Mouse (Mus musculus) embryo, embryonic 10.5 days (tissue): ENCODE data around the gene Abca17.
A peak's percentile ranks its signal among the peaks of the same experiment; 100 is the strongest.

ENCODE experiments used
- DNase-seq: peaks from one replicate; pipeline ENCODE4 v3.0.0-alpha.2; 2015; ENCODE audit warnings: low spot score

Gene Abca17

DNA sequence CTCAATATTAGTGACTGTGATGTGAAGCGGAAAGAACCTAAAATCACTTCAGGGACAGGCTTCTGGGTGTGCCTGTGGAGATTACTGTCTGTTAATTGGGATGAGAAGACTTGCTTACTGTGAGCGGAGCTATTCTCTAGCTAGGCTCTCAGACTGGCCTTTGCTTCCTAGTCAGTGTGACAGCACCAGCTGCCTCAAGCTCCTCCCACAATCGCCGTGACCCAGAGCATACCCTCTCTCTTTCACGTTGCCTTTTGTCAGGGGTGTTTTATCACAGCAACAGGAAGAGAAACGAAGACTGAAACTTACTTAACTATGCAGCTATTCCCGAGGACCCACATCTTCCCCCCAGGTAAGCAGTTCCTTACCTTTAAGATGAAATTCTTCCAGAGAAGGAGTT lies 4.0 kb downstream of the Abca17 start:
- DNase-seq = no peak

GRCm38 (mm10) chr17:24344672-24345071 lies 6.2 kb downstream of the Abca17 start:
- DNase-seq = no peak

DNA sequence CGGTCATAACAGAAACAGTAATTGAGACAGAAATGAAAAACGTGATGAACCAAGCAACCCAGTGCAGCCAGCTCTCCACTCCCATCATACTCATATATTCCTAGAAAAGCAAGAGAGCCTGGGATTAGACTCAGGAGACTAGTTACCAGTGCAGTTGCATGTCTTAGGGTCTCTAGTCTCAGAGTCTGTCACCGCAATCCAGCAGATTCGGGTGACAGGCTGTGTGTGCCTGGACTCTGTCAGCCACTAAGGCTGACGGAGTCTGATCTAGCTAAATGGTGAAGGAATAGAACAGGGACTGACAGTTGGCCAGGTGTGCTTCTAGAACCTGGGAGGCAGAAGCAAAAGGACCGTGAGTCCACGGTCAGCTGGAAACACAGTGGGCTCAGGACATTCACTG lies 23.2 kb downstream of the Abca17 start:
- DNase-seq = no peak

GRCm38 (mm10) chr17:24325051-24325450 lies 25.8 kb downstream of the Abca17 start:
- DNase-seq = no peak

GRCm38 (mm10) chr17:24320826-24321225 lies 30.0 kb downstream of the Abca17 start:
- no peak for DNase-seq

GRCm38 (mm10) chr17:24307500-24307899 lies 43.4 kb downstream of the Abca17 start:
- DNase-seq = peak; percentile 12

GRCm38 (mm10) chr17:24300651-24301050 lies 50.2 kb downstream of the Abca17 start:
- no peak for DNase-seq

- no peak for DNase-seq
These were observed 61.5 kb downstream of the Abca17 start for GRCm38 (mm10) chr17:24289338-24289737.

- no peak for DNase-seq
These were observed 62.4 kb downstream of the Abca17 start for GRCm38 (mm10) chr17:24288477-24288876.

- no peak for DNase-seq
These were observed 65.2 kb downstream of the Abca17 start for GRCm38 (mm10) chr17:24285680-24286079.

DNA sequence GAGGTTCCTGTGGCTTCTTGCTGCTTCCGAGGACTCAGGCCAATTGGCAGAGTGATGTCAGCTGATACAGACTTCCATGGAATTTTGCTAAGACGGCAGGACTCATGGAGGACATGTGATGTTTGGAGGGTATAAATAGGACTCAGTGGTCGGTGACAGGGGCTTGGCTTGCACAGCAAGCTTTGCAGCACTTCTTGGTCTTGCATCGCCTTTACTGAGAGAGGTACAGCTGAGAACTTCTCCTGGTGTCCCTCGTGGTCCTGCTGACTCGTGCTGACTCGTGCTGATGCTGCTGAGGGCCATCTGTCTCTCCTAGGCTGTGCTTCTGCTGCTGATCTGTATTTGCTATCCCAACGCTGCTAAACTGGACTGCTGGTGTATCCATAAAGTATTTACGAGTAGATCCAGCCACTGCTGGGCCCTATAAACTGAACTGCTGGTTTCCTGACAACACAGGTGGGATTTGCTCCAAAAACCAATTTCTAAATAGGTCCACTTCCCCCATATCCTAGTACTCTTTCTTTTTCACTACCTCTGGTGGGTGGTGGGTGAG lies 67.5 kb downstream of the Abca17 start:
- no peak for DNase-seq

GRCm38 (mm10) chr17:24282637-24283036 lies 68.2 kb downstream of the Abca17 start:
- DNase-seq = peak; percentile 15

DNA sequence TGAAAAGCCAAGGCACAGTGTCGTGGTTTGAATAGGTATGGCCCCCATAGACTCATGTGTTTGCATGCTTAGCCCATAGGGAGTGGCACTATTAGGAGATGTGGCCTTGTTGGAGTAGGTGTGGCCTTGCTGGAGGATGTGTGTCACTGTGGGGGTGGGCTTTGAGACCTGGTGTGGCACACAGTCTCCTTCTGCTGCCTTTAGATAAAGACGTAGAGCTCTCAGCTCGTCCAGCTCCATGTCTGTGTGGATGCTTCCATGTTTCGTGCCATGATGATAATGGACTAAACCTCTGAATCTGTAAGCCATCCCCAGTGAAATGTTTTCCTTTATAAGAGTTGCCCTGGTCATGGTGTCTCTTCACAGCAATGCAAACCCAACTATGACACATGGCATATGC lies 71.0 kb downstream of the Abca17 start:
- no peak for DNase-seq

DNA sequence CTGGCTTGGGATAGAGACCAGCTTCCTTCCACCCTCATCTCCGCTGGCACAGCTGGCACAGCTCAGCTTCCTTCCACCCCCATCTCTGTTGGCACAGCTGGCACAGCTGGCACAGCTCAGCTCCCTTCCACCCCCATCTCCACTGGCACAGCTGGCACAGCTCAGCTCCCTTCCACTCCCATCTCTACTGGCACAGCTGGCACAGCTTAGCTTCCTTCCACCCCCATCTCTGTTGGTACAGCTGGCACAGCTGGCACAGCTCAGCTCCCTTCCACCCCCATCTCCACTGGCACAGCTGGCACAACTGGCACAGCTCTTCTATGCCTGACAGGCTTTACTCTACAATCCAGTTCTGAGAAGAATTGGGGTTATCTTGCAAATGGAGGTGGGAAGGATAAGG lies 83.7 kb downstream of the Abca17 start:
- DNase-seq = no peak

- no peak for DNase-seq
These were observed 86.1 kb downstream of the Abca17 start for GRCm38 (mm10) chr17:24264766-24265165.

- no peak for DNase-seq
These were observed 90.4 kb downstream of the Abca17 start for GRCm38 (mm10) chr17:24260516-24260915.

DNA sequence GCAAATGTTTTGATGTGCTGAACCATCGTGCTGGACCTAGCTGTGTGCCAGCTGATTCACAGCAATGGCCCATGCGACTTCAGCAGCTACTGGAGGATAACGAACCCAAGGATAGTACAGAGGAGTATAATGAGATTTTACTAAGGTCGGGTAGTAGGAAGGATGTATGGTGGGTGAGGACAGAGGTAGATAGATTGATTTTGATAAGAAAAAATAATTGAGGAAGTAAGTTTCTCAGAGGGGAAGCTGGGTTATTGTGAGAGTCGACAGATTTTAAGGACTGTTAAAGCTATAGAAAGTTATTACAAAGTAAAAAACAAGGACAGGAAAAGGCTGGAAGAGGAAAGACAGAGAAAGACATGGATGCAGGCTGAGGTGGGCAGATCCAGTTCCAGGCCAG lies 91.2 kb downstream of the Abca17 start:
- no peak for DNase-seq

GRCm38 (mm10) chr17:24258981-24259380 lies 91.9 kb downstream of the Abca17 start:
- no peak for DNase-seq

DNA sequence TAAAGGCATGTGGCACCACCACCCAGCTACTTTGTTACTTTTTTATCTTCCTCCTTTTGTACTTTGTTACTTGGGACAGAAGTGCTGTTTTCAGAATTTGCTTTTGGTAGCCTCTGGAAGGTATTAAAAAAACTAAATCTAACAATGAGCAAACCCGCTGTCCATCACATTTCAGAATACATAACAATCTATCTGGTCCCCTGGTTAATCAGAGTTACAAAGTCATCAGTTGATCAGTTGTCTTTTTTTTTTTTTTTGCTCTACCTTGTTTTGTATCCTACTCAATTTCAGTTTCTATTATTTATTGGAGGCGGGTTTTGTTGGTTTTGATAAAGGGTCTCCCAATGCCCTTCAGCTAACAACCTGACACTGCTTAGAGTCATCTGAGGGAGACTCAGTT lies 98.5 kb downstream of the Abca17 start:
- no peak for DNase-seq

DNA sequence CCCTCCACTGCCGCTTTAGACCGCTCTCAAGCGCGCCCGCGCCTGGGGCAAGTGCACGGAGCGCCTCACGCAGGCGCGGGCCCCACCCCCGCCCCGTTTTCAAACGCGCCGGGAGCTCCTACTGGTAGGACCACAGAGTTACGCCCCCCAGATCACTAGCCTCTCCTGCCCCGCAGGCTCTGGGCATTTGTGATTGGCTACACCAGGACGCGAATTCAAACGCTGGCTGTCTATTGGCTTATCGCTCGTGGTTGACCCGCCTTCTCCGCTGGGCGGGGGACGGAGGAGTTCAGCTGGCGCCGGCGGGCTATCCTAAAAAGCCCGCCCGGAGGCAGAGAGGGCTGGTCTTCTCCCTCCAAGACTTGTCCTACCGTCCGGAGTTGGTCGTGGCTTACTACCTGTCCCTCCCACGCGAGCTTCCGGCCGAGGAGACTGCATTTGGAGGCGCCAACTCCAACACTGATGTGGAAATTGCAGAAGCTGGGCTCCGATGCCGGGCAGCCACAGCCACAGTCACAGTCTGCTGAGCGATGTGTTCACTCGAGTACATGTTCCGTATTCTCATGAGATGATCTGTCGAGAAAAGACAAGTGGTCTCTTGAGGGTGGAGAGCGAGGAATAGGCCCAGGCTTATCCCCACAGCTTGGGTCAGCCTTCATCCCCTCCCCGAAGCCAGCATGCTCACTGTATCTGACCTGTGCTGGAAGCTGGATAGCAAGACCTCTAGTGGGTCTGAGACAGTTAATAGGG lies 99.4 kb downstream of the Abca17 start, which contains the start of gene Ccnf:
Gene Ccnf, minus strand, starts transcription at position 165 of the 750 bp plus-strand sequence.
- DNase-seq = peak; percentile 99

GRCm38 (mm10) chr17:24250988-24251319 lies 99.9 kb downstream of the Abca17 start:
- no peak for DNase-seq

DNA sequence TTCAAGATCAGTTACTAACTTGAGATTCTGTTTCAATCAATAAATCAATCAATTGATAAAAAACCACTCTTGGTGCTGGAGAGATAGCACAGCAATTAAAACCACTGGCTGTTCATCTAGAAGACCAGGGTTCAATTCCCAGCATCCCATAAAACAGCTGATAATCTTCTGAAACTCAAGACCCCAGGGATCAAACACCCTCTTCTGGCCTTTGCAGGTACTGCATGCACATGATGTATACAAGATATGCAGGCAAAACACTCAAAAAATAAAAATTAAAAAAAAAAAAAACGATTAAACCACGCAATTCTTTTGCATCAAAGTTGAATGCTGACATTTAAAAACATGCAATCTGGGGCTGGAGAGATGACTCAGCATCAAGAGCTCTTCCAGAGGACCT lies 102.2 kb downstream of the Abca17 start:
- DNase-seq = peak; percentile 22

DNA sequence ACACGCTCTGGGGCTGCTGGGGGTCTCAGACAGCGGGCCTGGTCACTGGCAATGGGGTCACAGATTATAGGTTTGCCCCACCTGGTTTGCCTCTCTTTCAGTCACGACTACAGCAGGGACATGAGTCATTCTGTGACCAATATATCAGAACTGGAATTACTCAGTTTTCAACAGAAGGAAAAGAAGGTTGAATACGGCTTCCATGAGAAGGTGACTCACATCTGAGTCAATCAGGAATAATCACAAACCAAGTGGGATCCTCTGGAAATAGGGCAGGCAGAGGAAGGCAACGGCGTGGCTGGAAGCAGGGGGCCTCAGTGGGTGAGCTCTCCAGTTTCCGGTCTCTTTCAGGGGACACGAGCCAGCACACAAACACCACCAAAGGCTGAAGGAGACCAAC lies 106.8 kb downstream of the Abca17 start:
- DNase-seq = no peak
